Mouse (Mus musculus): ENCODE results near the gene Aldh3a1.

- no peak for TF ChIP-seq CTCF (IDR thresholded peaks at IDR 0.05; ENCODE audit: control insufficient read depth, insufficient read depth, insufficient replicate concordance, low read depth, low read length)
- TF ChIP-seq POLR2A (IDR thresholded peaks at IDR 0.05; ENCODE audit: control insufficient read depth, low read depth, low read length): no peak
Measured at GRCm38 (mm10) chr11:61175778-61176177, 31.6 kb upstream of the Aldh3a1 start.

Data from testis, adult 2 months (tissue).